Mouse (Mus musculus) liver, adult (tissue): Measurements from ENCODE around the gene Rftn1.

Experiments used
- GATA4 ChIP-seq: IDR thresholded peaks from 2 replicates; pipeline ENCODE4 v1.6.1; 2014; ENCODE audit warnings: mild to moderate bottlenecking, low read length; ENCODE audit not compliant: insufficient replicate concordance

Gene Rftn1

GRCm38 (mm10) chr17:49982611-49983390, 207.7 kb downstream of the Rftn1 start:
- no peak for TF ChIP-seq GATA4

- TF ChIP-seq GATA4 = no peak
Observed at GRCm38 (mm10) chr17:49981591-49981990, 208.9 kb downstream of the Rftn1 start.

DNA sequence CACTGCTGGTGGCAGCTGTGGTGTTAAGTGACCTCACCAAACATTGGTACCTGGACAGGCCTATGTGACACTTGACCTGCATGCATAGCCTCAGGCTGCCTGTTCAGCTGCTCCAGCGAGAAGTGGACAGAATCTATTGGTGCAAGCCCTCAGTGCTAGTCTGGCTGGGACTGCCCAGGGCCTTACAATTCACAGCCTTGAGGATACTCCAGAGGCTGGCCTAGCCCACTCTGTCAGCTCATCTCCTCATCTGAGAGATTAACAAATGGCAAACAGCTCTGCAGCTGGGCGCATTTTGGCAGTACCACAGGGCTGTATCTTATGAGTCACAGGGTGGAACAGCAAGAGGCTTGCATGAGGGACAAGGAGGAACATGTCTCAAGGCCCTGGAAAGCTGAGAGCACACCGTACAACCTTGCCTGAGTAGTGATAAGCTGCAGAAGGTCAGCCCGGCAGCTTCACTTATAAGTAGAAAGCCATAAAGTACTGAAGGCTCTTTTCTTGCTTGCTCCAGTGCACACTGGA, 210.7 kb downstream of the Rftn1 start:
- no peak for TF ChIP-seq GATA4

DNA sequence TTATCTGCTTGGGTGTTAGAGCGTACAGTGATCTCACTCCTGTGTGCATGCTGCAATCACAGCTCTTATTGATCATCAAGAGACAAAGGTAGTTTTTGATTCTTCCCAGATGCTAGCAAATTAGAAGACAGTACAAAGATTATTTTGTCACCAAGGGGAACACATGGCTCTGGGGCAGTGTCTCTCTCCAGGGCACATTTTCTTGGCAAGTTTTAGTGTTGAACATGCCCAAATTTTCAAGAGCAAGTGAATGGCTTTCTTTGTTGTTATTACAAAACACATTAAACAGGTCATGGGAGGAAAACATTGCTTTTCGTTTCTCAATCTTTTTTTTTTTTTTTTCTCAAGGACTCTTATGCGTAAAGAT, 213.1 kb downstream of the Rftn1 start:
- TF ChIP-seq GATA4 = no peak

GRCm38 (mm10) chr17:49976678-49977423, 213.6 kb downstream of the Rftn1 start:
- no peak for TF ChIP-seq GATA4

GRCm38 (mm10) chr17:49975481-49975880, 215.0 kb downstream of the Rftn1 start:
- TF ChIP-seq GATA4 = no peak

GRCm38 (mm10) chr17:49974996-49975395, 215.5 kb downstream of the Rftn1 start:
- no peak for TF ChIP-seq GATA4

GRCm38 (mm10) chr17:49972164-49972563, 218.3 kb downstream of the Rftn1 start:
- TF ChIP-seq GATA4 = no peak

- TF ChIP-seq GATA4 = no peak
Observed at GRCm38 (mm10) chr17:49971057-49971456, 219.4 kb downstream of the Rftn1 start.

DNA sequence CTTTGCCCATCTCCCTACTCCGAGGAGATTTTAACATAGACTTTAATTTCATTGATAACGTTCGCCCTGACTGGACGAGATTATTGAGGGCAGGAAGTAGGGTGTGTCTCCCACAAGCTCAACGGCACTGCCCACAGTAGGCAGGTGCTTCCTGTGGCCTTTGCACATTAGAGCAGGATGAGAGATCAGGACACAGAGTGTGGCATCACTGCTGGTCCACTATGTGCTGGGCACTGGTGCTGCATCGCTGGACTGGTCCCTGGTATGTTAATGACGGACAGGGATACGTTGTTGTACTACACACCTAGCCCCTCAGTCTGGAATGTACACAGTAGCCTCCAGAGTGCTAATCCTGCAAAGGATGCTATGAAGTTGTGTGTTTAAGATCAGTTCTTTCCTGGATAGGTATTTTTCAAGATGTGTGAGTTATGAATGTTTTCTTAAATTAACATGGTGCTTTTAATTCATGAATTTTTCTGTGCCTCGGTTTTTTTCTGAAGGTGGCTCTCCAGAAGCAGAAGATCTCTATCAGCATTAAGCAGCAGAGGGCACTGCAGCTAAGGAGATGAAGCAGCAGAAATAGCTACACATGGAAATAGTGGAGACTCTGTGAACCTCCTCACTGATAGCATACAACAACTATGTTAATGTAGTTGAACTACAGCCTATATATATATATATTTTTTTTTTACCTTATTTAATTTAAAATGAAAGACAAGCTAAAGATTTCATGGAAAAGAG, 221.8 kb downstream of the Rftn1 start:
- no peak for TF ChIP-seq GATA4

DNA sequence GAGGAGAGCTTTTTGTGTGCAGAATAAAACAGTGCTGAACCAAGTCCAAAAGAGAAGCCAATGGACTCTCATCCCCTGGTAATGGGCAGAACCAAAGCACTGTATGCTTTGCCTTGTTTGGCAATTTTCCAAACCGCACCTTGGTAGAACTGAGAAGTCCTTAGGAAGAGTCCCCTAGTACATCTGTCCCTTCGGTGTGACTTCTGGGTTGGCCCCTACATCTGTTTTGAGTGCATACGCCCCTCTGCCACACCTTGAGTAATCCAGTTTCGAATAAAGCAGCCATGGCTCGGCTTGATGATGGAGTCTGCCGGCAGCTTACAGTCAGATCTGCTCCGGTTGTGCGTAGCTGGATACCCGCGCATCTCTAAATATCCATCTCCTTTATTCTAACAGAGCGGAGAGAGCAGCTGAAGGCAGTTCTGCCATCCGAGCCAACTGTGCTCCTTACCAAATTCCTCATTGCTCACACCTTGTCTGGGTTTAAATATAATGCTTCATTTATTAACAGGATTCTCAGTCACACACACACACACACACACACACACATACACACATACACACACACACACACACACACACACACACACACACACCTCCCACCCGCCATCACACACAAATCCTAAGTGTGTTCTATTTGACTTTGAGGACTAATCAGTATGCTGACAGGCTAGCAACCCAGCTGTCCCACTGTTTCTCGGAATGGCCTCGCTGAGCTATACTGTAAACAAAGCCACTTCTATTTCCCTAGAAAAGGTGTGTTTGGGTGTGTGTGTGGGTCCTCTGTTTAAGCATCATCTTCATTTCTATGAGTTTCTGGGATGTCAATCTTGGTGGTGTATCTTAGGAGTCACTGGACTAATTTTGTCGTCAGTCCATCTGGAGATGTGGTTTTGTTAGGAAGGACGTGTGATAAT, 224.4 kb downstream of the Rftn1 start:
- no peak for TF ChIP-seq GATA4

DNA sequence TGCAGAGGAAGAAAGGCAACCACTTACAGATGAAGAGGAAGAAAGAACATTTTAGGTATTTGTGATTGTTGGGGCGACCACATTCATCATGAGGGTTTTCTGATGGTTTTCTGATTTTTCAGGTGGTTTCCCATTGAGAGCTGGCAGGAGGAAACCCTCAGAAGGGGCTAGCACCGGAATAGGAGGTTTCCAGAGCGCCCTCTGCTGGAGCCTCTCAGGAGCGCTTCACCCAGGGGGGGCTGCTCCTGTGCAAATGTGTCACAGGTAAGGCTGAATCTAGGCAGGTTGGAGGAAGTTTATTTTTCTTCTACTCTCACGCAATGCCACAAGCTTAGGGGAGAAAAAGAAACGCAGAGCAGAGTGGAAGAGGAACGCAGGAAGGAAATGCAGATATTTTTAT, 225.4 kb downstream of the Rftn1 start:
- TF ChIP-seq GATA4 = no peak

- no peak for TF ChIP-seq GATA4
Observed at GRCm38 (mm10) chr17:49964471-49964870, 226.0 kb downstream of the Rftn1 start.

GRCm38 (mm10) chr17:49959021-49959420, 231.5 kb downstream of the Rftn1 start:
- no peak for TF ChIP-seq GATA4
